Mouse (Mus musculus) embryo, embryonic 10 days (tissue): ENCODE data around the gene Thbd.

Experiments
- DNase-seq: peaks from one replicate; pipeline ENCODE4 v3.0.0-alpha.2; 2015; ENCODE audit warnings: low spot score

The Thbd gene

GRCm38 (mm10) chr2:148421706-148422105, 13.7 kb upstream of the Thbd start:
- no peak for DNase-seq

- DNase-seq: no peak
Observed at GRCm38 (mm10) chr2:148421112-148421511, 13.1 kb upstream of the Thbd start.

DNA sequence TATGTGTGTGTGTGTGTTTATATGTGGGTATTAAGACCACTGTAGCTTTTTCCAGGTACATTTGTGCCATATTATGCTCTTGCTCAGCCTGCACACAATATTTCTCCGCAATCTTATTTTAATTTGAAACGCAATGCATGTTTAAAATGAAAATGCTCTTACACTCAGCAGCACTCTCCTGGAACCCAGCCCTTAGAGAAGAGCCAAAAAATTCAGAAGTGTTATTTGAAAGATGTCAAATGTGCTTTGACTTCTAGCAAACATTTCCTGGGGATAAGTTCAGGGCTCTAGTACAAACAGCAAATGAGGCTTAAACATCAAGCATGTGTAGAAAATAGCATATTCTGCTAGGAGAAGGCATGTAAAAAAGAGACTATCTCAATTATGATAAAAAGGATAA, 11.8 kb upstream of the Thbd start:
- no peak for DNase-seq

- no peak for DNase-seq
Observed at GRCm38 (mm10) chr2:148419151-148419550, 11.2 kb upstream of the Thbd start.

GRCm38 (mm10) chr2:148409821-148410220, 1.8 kb upstream of the Thbd start:
- no peak for DNase-seq

GRCm38 (mm10) chr2:148409141-148409540, 1.2 kb upstream of the Thbd start:
- peak; percentile 82 for DNase-seq

- no peak for DNase-seq
Observed at GRCm38 (mm10) chr2:148408761-148409120, 753 bp upstream of the Thbd start.

- peak; percentile 47 for DNase-seq
Observed at GRCm38 (mm10) chr2:148406971-148407869, 768 bp downstream of the Thbd start.

DNA sequence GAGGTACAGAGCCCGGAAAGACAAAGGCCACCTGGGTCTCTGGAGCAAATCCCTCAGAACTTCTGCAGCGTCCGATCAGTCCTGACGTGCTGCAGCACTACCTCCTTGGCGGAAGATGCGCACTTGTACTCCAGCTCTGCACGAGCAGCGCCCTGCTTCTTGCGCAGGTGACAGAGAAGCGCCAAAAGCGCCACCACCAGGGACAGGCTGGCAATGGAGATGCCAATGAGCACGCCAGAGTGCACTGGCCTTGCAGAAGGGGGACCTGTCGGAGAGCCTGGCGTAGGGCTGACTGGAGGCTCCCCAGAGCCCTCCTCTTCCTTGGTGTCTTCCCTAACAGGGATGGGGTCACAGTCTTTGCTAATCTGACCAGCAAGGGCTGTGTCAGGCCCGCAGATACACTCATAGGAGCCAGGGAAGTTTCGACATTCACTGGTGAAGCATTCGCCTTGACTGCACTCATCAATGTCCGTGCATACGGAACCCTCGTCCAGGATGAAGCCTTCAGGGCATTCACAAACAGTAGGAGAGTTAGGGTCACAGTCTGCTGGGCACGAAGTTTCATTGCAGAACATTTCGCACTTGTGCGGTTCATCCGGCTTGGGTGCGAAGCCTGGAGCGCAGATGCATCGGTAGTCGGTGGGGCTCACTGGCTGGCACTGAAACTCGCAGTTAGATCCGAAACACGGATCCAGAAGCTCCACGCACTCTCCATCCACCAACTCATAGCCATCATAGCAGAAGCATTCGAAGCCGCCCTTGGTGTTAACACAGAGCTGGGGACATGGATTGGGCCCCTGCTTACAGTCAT, 1.6 kb downstream of the Thbd start:
- DNase-seq: peak; percentile 64

DNA sequence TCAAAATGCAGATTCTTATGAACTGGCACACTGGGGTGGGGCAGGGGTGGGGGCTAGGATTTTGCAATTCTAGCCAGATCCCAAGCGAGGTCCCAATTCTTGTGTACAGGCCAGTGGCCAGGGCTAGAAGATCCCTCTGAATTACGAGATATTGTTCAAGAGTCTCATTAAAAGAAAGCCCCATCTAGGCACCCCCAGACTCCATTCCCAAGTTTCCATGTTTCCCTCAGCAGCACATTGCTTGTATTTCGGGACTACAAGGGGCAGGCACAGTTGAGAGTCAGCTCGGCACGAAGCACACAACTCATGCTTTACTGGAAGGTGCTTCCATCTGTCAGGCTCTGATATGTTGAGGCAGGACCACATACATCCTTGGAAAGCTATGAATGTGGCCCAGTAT, 3.1 kb downstream of the Thbd start:
- DNase-seq: no peak

DNA sequence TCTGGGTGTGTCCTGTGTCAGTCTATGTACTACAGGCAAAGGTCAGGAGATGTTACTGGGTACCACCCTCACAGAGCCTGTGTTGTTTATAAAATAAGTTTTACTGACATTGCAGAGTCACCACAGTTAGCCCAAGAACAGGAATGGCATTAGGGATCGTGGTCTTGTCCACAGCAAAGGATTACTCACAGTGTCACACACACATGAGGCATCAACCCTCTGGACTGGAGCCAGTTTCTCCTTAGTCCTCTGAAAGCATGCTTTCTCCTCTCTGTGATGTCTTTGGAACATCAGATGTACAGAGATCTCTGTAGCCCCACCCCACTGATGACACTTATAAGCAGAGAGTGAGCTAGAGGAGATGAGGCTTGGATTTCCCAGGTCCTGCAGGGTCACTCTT, 5.8 kb downstream of the Thbd start:
- no peak for DNase-seq

DNA sequence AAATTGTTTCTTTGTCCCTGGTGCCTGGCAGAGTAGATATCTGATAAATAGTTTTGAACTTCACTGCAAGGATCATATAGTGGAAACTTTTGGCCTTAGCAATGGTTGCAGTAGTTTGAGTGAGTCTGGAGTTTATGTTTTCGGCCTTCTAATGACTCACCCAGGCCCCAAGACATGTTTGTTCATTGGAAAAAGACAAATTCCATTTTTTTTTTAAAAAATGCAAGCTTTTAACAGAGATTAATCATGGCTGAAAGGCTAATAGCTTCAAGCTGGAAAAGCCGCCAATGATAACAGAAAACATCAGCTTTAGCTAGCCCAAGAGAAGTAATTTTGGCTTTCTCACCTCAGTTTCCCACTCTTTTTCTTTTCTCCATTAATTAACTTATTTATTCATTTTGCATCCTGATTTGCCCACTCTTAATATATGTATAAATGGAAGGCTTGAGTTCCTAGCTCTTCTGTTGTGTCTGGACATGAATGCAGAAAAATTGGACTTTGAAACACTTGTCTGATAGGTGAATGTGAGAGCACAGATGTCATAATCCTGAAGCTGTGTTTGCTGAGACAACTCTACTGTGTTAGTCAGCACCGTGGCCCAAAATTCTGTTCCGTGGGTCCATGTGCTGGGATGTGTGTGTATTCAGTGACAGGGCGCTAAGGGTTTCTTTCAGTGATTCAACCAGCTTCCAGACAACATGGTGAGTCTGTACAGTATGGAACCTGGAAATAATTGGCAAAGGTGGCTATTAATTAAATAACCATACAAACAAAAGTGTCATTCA, 8.9 kb downstream of the Thbd start:
- DNase-seq: no peak

DNA sequence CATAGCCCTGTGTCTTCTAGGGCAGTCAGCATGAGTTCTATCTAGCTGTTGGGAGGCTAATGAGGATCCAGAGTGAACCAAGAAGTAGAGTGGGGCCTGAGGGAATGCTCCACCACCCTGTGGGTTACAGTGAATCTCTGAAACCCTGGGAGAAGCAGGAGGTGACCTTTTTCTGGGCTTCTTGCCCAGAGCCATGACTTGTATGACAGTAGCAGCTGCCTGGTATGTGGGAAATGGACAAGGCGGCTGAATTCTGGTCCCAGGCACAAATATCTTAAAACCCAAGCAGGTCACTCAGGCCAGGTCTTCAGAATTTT, 10.2 kb downstream of the Thbd start:
- DNase-seq: no peak

GRCm38 (mm10) chr2:148397015-148397783, 10.8 kb downstream of the Thbd start:
- no peak for DNase-seq

- DNase-seq: no peak
Observed at GRCm38 (mm10) chr2:148396209-148396608, 11.8 kb downstream of the Thbd start.

DNA sequence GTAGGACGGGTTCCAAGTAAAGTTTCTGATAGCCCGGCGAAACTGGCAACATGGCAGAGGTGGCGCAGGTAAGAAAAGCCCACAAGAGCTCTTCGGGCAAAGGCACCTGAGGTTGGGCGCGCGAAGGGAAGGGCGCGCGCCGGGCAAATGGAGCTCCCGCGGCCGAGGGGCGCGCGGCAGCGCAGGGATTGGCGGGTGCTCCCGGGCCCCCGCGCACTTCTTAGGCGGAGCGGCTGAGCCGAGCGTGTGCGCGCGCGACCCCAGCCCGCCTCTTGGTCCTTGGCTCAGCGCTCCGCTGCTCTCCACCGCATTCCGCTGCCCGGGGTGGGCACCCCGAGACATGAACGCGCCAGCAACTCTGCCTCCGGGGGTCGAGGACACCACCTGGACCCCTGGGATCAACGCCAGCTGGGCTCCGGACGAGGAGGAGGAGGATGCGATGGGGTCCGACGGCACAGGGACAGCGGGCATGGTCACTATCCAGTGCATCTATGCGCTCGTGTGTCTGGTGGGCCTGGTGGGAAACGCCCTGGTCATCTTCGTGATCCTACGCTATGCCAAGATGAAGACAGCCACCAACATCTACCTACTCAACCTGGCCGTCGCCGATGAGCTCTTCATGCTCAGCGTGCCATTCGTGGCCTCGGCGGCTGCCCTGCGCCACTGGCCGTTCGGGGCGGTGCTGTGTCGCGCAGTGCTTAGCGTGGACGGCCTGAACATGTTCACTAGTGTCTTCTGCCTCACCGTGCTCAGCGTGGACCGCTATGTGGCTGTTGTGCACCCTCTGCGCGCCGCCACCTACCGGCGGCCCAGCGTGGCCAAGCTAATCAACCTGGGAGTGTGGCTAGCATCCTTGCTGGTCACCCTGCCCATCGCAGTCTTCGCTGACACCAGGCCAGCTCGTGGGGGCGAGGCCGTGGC, 12.6 kb downstream of the Thbd start, which contains the start of gene Sstr4:
Gene Sstr4 (plus strand): TSS at position 214 of the 921 bp plus-strand sequence.
- DNase-seq: peak; percentile 65

GRCm38 (mm10) chr2:148393846-148394245, 14.1 kb downstream of the Thbd start:
- no peak for DNase-seq

- DNase-seq: no peak
Observed at GRCm38 (mm10) chr2:148393149-148393548, 14.8 kb downstream of the Thbd start.

DNA sequence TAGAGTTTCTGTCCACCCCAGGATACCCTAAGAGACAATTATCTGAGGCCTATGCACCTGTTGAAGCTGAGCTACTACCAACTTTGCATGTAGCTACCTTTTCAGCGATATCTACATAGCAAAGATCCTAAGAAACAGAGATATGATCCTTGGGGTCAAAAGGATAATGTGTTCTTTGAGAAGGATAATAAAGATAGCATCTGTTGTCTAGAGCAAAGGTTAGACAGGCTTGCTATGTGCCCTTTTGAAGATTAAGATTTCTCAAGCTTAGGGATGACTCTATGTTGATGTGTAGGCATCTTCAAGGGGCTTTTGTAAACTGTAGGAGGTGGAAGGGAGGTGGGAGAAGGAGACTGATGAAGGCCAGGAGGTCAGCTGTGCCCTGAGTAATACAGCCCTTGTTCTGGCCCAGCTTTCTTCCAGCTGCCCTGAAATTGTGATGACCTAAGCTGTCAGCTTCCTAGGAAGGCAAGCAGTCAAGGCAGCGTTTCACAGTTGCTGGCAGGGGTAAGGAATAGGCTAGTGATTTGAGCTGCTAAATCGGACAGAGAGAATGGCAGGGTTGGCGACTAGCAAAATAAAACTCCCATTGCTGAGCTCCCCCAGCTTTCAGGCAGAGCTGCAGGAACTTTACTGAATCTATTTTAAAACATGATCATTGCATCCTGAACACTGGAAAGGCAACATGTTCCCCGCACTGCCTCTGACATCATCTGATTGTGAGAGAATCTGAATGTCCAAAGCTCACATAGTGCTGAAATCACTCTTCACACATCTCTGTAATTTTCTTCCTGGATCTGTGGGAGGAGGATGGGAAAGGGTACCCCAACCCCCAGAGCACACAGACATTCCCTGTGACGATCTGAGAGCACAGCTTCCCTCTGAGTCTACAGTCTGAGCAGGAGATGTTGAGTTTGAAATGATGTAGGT, 20.1 kb downstream of the Thbd start:
- no peak for DNase-seq
